Mouse (Mus musculus): ENCODE results near the gene Mfap5.

- no peak for TF ChIP-seq EP300 (IDR thresholded peaks at IDR 0.05; ENCODE audit: insufficient read depth, low read depth, low read length)
- TF ChIP-seq POLR2A (IDR thresholded peaks at IDR 0.05; ENCODE audit: insufficient read depth, low read depth, low read length), result no peak
- TF ChIP-seq CTCF (IDR thresholded peaks at IDR 0.05), result no peak
Measured at GRCm38 (mm10) chr6:122486297-122487117, 19.1 kb upstream of the Mfap5 start.

Measured in heart, adult 2 months (tissue).